17 mouse cellular contexts compared by ENCODE assay signal in the genomic region with DNA sequence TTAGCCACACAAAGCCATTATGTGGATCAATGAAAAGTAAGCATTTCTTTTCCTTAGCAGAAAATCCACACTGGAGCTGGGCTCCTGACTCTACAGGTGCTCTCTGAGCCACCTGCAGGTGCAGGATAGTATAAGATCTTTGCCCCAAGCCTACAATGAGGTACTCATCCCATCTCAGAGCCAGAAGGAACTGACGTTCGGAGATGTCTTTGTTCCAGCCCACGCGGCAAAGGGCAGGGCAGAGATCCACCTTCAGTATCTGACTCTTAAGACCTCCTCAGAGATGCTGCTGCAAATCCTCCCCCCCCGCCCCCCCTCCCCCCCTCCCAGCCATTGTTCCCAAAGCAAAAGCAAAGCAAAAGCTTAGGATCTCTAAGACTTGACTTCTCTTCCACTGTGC.
DNase-seq lines count a peak whose midpoint lies in the region; ATAC-seq lines count a peak whose summit lies in the region.
"Had no signal": no experiment of that assay in that cellular context is flagged by ENCODE, and none has a peak within 500 bp of the region (broad histone marks: within the 10 kb centered on the region; RNA-seq: fewer than 3 reads in every experiment).

No protein-coding gene starts in this region.

- ATAC-seq in midbrain, embryonic 15.5 days (replicated peaks) = no peak
- ATAC-seq in forebrain, embryonic 16.5 days = no peak
- ATAC-seq: activated CD4-positive, CD25-positive, alpha-beta regulatory T cell, adult 4 months; Patski had no signal

- H3K9ac ChIP-seq in midbrain, embryonic 15.5 days = no peak overlapping the region
- H3K9ac ChIP-seq in forebrain, embryonic 16.5 days (replicated peaks; ENCODE audit: low read depth, low read length) = no peak overlapping the region
- H3K9ac ChIP-seq: neural tube, embryonic 15.5 days had no signal

- H3K4me1 ChIP-seq in midbrain, embryonic 10.5 days = peaks cover 19% of the 10 kb centered on the region
- 0 out of 2 replicates have a peak, but pooled peaks cover 5% of the 10 kb centered on the region for H3K4me1 ChIP-seq in midbrain, embryonic 15.5 days
- peaks cover 24% of the 10 kb centered on the region for H3K4me1 ChIP-seq in forebrain, embryonic 10.5 days
- peaks cover 15% of the 10 kb centered on the region for H3K4me1 ChIP-seq in forebrain, embryonic 16.5 days (replicated peaks; ENCODE audit: control insufficient read depth, insufficient read depth, low read length)

- no peak for DNase-seq in midbrain, embryonic 10.5 days (ENCODE audit: low spot score)
- peak; percentile 15 for DNase-seq in forebrain, embryonic 10.5 days (ENCODE audit: extremely low spot score, low spot score)
- peak; percentile 30 for DNase-seq in retina, embryonic 14.5 days (ENCODE audit: low spot score)
- no peak for DNase-seq in cerebellum, adult 11 months
- DNase-seq in natural killer cell, adult 2 months (ENCODE audit: low spot score in 2 of 2) = no peak
- no peak for DNase-seq in left cerebral cortex, postnatal 36 days (ENCODE audit: low spot score in 2 of 2)
- DNase-seq: adrenal gland, adult 8-10 months; cerebellum, adult 9-11 months had no signal

- H3K4me2 ChIP-seq in midbrain, embryonic 15.5 days = no peak overlapping the region
- peak overlapping the region; percentile 20; the same call in 1 of the 2 replicates for H3K4me2 ChIP-seq in forebrain, embryonic 16.5 days (ENCODE audit: low read length)
- H3K4me2 ChIP-seq: heart, embryonic 11.5 days; neural tube, embryonic 15.5 days had no signal

- intact Hi-C loops in left cerebral cortex, postnatal 36 days (cut with DNase I) = loop anchor here (5.0 kb wide), 1 partner anchor 87 kb away; no protein-coding TSS in a partner anchor

- 24% methylated on average over 5 of the region's 5 CpGs for WGBS in midbrain, embryonic 10.5 days
- 17% methylated on average over 5 of the region's 5 CpGs for WGBS in midbrain, embryonic 15.5 days
- 21% methylated on average over 5 of the region's 5 CpGs for WGBS in forebrain, embryonic 10.5 days
- 17% methylated on average over 5 of the region's 5 CpGs for WGBS in forebrain, embryonic 16.5 days

- no peaks in the 10 kb centered on the region for H3K27me3 ChIP-seq in midbrain, embryonic 10.5 days (ENCODE audit: low read depth, poor library complexity, severe bottlenecking)
- H3K27me3 ChIP-seq in midbrain, embryonic 15.5 days (replicated peaks) = no peaks in the 10 kb centered on the region
- no peaks in the 10 kb centered on the region for H3K27me3 ChIP-seq in forebrain, embryonic 10.5 days (ENCODE audit: poor library complexity, severe bottlenecking)
- H3K27me3 ChIP-seq in forebrain, embryonic 16.5 days (replicated peaks; ENCODE audit: control insufficient read depth, insufficient read depth, low read length) = no peaks in the 10 kb centered on the region
- H3K27me3 ChIP-seq: neural tube, embryonic 15.5 days; Patski had no signal

- H3K9me3 ChIP-seq in midbrain, embryonic 10.5 days (replicated peaks) = no peaks in the 10 kb centered on the region
- no peaks in the 10 kb centered on the region for H3K9me3 ChIP-seq in midbrain, embryonic 15.5 days
- H3K9me3 ChIP-seq in forebrain, embryonic 10.5 days = no peaks in the 10 kb centered on the region
- no peaks in the 10 kb centered on the region for H3K9me3 ChIP-seq in forebrain, embryonic 16.5 days (ENCODE audit: control insufficient read depth, low read length)
- H3K9me3 ChIP-seq: neural tube, embryonic 15.5 days had no signal

- peak overlapping the region; percentile 43 for H3K4me3 ChIP-seq in midbrain, embryonic 10.5 days
- no peak overlapping the region for H3K4me3 ChIP-seq in midbrain, embryonic 15.5 days
- H3K4me3 ChIP-seq in forebrain, embryonic 10.5 days = peak overlapping the region; percentile 38
- no peak overlapping the region for H3K4me3 ChIP-seq in forebrain, embryonic 16.5 days (replicated peaks; ENCODE audit: low read length)
- H3K4me3 ChIP-seq: layer of hippocampus, adult 2 months; neural tube, embryonic 15.5 days had no signal

- no peaks in the 10 kb centered on the region for H3K36me3 ChIP-seq in midbrain, embryonic 10.5 days
- H3K36me3 ChIP-seq in midbrain, embryonic 15.5 days (replicated peaks) = no peaks in the 10 kb centered on the region
- H3K36me3 ChIP-seq in forebrain, embryonic 10.5 days (replicated peaks) = no peaks in the 10 kb centered on the region
- H3K36me3 ChIP-seq in forebrain, embryonic 16.5 days (ENCODE audit: control insufficient read depth, insufficient read depth) = no peaks in the 10 kb centered on the region
- H3K36me3 ChIP-seq: G1E; neural tube, embryonic 15.5 days had no signal

- H3K27ac ChIP-seq in midbrain, embryonic 10.5 days (replicated peaks) = peak overlapping the region; percentile 42; the same call in 1 of the 2 replicates
- no peak overlapping the region for H3K27ac ChIP-seq in midbrain, embryonic 15.5 days
- peak overlapping the region; percentile 11; the same call in 1 of the 2 replicates for H3K27ac ChIP-seq in forebrain, embryonic 10.5 days
- H3K27ac ChIP-seq in forebrain, embryonic 16.5 days (ENCODE audit: low read length) = no peak overlapping the region
- H3K27ac ChIP-seq: layer of hippocampus, adult 2 months; macrophage; neural tube, embryonic 15.5 days had no signal

Comparison
In these comparisons a context has a peak if more than half of its experiments do, and no peak if none do; other contexts are left out.
1. H3K27ac ChIP-seq: peak in midbrain, embryonic 10.5 days (single experiment) and forebrain, embryonic 10.5 days (single experiment); none in midbrain, embryonic 15.5 days (single experiment) and forebrain, embryonic 16.5 days (single experiment).
2. H3K4me3 ChIP-seq: peak in midbrain, embryonic 10.5 days (single experiment) and forebrain, embryonic 10.5 days (single experiment); none in midbrain, embryonic 15.5 days (single experiment) and forebrain, embryonic 16.5 days (single experiment).
3. DNase-seq: peak in forebrain, embryonic 10.5 days (single experiment) and retina, embryonic 14.5 days (single experiment); none in midbrain, embryonic 10.5 days (single experiment), cerebellum, adult 11 months (single experiment), natural killer cell, adult 2 months (0 of 2) and left cerebral cortex, postnatal 36 days (0 of 2).